Mouse (Mus musculus): Measurements from ENCODE around the gene Ephb6. TPM values are rescaled to one million over a fixed set of nuclear protein-coding genes. Genes with fewer than 3 reads are reported as not detected.

Ephb6 gene
- polyA plus RNA-seq, 1 experiment from 2014 or later = 33.5 TPM

DNA sequence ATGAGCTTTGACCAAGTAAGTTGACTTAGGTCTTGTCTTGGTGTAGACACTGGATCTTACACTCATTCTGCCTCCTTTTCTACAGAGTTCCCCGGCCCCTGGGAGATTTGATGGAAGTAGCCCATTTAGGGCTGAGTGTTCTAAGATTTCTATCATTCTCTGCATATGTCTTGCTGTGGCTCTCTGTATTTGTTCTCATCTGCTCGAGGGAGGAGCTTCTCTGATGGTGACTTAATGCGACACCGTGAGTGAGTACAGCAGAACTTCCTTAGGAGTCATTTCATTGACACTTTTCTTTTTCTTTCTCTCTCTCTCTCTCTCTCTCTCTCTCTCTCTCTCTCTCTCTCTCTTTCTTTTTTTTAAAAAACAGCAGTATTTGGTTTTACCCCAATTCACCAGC lies 38.3 kb upstream of the Ephb6 start:
- Histone ChIP-seq H3K9me3 (ENCODE audit: control insufficient read depth, low read length) (no peaks in the 10 kb centered on the region), H3K4me1 (replicated peaks; ENCODE audit: control insufficient read depth, insufficient read depth, low read length) (no peaks in the 10 kb centered on the region), H3K4me2 (replicated peaks) (no peak overlapping the region), H3K27me3 (ENCODE audit: control insufficient read depth, insufficient read depth, low read length) (no peaks in the 10 kb centered on the region), H3K4me3 (replicated peaks; ENCODE audit: low read length) (no peak overlapping the region), H3K27ac (no peak overlapping the region), H3K9ac (no peak overlapping the region), H3K36me3 (replicated peaks; ENCODE audit: control insufficient read depth, insufficient read depth) (no peaks in the 10 kb centered on the region)
- DNase-seq (ENCODE audit: low spot score) (no peak), ATAC-seq (ENCODE audit: low FRiP score) (no peak)
- 93% methylated on average over 4 of the region's 4 CpGs for WGBS

GRCm38 (mm10) chr6:41569078-41569477 lies 36.2 kb upstream of the Ephb6 start:
- H3K36me3 ChIP-seq (replicated peaks; ENCODE audit: control insufficient read depth, insufficient read depth) = no peaks in the 10 kb centered on the region
- no peak overlapping the region for H3K4me3 ChIP-seq (replicated peaks; ENCODE audit: low read length)
- no peak overlapping the region for H3K4me2 ChIP-seq (replicated peaks)
- 76% methylated on average over 3 of the region's 3 CpGs for WGBS
- H3K9ac ChIP-seq = no peak overlapping the region
- H3K27me3 ChIP-seq (ENCODE audit: control insufficient read depth, insufficient read depth, low read length) = no peaks in the 10 kb centered on the region
- no peak for DNase-seq (ENCODE audit: low spot score)
- no peak for ATAC-seq (ENCODE audit: low FRiP score)
- no peaks in the 10 kb centered on the region for H3K9me3 ChIP-seq (ENCODE audit: control insufficient read depth, low read length)
- H3K27ac ChIP-seq = no peak overlapping the region
- no peaks in the 10 kb centered on the region for H3K4me1 ChIP-seq (replicated peaks; ENCODE audit: control insufficient read depth, insufficient read depth, low read length)

GRCm38 (mm10) chr6:41576526-41577097 lies 28.7 kb upstream of the Ephb6 start:
- no peaks in the 10 kb centered on the region for H3K36me3 ChIP-seq (replicated peaks; ENCODE audit: control insufficient read depth, insufficient read depth)
- H3K9ac ChIP-seq = no peak overlapping the region
- DNase-seq (ENCODE audit: low spot score) = no peak
- 68% methylated on average over 5 of the region's 5 CpGs for WGBS
- H3K4me3 ChIP-seq (replicated peaks; ENCODE audit: low read length) = no peak overlapping the region
- no peaks in the 10 kb centered on the region for H3K4me1 ChIP-seq (replicated peaks; ENCODE audit: control insufficient read depth, insufficient read depth, low read length)
- no peak; the same call in 1 of the 2 replicates for ATAC-seq (ENCODE audit: low FRiP score)
- no peak overlapping the region for H3K4me2 ChIP-seq (replicated peaks)
- no peaks in the 10 kb centered on the region for H3K9me3 ChIP-seq (ENCODE audit: control insufficient read depth, low read length)
- no peaks in the 10 kb centered on the region for H3K27me3 ChIP-seq (ENCODE audit: control insufficient read depth, insufficient read depth, low read length)
- no peak overlapping the region for H3K27ac ChIP-seq

DNA sequence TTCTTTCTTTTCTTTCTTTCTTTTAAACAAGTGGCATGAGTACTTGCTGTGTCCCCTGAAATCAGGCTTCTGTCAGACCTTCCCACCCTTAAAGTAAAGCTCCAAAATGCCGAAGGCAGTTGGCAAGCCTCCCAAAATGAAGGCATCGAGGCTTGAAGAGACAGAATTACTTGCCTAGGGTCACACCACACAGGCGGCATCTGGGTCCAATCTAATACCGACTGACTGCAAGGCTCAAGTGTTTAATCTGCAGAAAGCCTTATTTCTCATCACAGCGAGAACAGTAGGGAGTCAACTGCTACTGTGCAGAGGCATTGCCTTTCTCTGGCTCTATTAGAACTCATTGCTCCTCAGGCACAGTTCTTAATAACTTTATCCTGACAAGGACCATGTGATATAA lies 28.0 kb upstream of the Ephb6 start:
- Histone ChIP-seq H3K27ac (no peak overlapping the region), H3K9me3 (ENCODE audit: control insufficient read depth, low read length) (0 out of 2 replicates have a peak, but pooled peaks cover under 1% of the 10 kb centered on the region), H3K36me3 (replicated peaks; ENCODE audit: control insufficient read depth, insufficient read depth) (no peaks in the 10 kb centered on the region), H3K4me2 (replicated peaks) (no peak overlapping the region), H3K4me3 (replicated peaks; ENCODE audit: low read length) (no peak overlapping the region), H3K4me1 (replicated peaks; ENCODE audit: control insufficient read depth, insufficient read depth, low read length) (no peaks in the 10 kb centered on the region), H3K9ac (no peak overlapping the region), H3K27me3 (ENCODE audit: control insufficient read depth, insufficient read depth, low read length) (no peaks in the 10 kb centered on the region)
- ATAC-seq (ENCODE audit: low FRiP score) (peak; percentile 82), DNase-seq (ENCODE audit: low spot score) (peak; percentile 38)
- 48% methylated on average over 5 of the region's 5 CpGs for WGBS

DNA sequence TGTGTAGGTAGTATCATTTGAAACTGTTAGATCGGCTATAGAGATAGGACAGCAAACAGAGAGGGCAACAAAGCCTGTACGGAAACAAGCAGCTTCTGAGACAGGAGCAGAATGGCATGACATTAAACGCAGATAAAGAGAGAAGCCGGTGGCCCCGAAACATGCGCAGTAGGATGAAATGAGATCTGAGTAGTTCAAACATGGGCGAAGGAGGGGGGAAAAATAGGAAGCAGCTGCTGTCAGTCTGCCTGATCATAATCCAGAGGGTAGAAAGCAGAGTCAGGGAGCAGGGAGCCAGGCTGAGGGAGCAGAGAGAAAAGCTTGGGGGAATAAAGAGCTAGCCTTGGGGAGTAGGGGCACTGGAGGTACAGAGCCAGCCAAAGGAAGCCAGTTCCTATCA lies 24.0 kb upstream of the Ephb6 start:
- Histone ChIP-seq H3K9ac (no peak overlapping the region), H3K27ac (no peak overlapping the region), H3K4me2 (replicated peaks) (no peak overlapping the region), H3K4me1 (replicated peaks; ENCODE audit: control insufficient read depth, insufficient read depth, low read length) (no peaks in the 10 kb centered on the region), H3K9me3 (ENCODE audit: control insufficient read depth, low read length) (peaks cover 8% of the 10 kb centered on the region; the same call in 1 of the 2 replicates), H3K27me3 (ENCODE audit: control insufficient read depth, insufficient read depth, low read length) (no peaks in the 10 kb centered on the region), H3K36me3 (replicated peaks; ENCODE audit: control insufficient read depth, insufficient read depth) (no peaks in the 10 kb centered on the region), H3K4me3 (replicated peaks; ENCODE audit: low read length) (no peak overlapping the region)
- DNase-seq (ENCODE audit: low spot score) = no peak
- no peak for ATAC-seq (ENCODE audit: low FRiP score)
- WGBS = 64% methylated on average over 7 of the region's 7 CpGs

DNA sequence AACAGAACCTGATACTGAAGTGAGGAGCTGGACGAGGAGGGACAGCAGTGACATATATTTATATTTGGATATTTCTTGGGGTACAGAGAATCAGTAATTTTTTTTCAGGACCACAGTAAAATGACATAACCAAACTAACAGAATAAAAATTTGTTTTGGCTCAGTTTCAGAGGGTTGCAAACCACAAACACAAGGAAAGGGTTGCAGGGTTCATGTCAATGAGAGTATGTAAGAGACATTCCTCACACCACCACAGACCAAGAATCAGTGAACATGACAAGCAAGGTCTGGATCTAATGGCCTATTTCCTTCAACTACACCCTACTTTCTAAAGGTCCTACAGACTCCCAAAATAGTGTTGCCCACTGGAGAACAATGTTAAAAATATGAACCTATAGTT lies 23.1 kb upstream of the Ephb6 start:
- WGBS = 95% methylated on average over 1 of the region's 1 CpGs
- H3K27me3 ChIP-seq (ENCODE audit: control insufficient read depth, insufficient read depth, low read length) = no peaks in the 10 kb centered on the region

GRCm38 (mm10) chr6:41604401-41605050 lies 756 bp upstream of the Ephb6 start:
- ATAC-seq (ENCODE audit: low FRiP score) = peak; percentile 75
- WGBS = under 1% methylated on average over 23 of the region's 23 CpGs
- no peaks in the 10 kb centered on the region for H3K9me3 ChIP-seq (ENCODE audit: control insufficient read depth, low read length)
- peak; percentile 83 for DNase-seq (ENCODE audit: low spot score)
- peak overlapping the region; percentile 58 for H3K4me3 ChIP-seq (replicated peaks; ENCODE audit: low read length)
- H3K4me2 ChIP-seq (replicated peaks) = peak overlapping the region; percentile 99
- no peaks in the 10 kb centered on the region for H3K27me3 ChIP-seq (ENCODE audit: control insufficient read depth, insufficient read depth, low read length)
- peaks cover 27% of the 10 kb centered on the region for H3K4me1 ChIP-seq (replicated peaks; ENCODE audit: control insufficient read depth, insufficient read depth, low read length)
- H3K9ac ChIP-seq = peak overlapping the region; percentile 92
- H3K36me3 ChIP-seq (replicated peaks; ENCODE audit: control insufficient read depth, insufficient read depth) = no peaks in the 10 kb centered on the region
- peak overlapping the region; percentile 87 for H3K27ac ChIP-seq

More for the DNA sequence above, 23.1 kb upstream of the Ephb6 start:
- Histone ChIP-seq H3K4me3 (replicated peaks; ENCODE audit: low read length) (no peak overlapping the region), H3K9ac (no peak overlapping the region), H3K9me3 (ENCODE audit: control insufficient read depth, low read length) (peaks cover 8% of the 10 kb centered on the region; the same call in 1 of the 2 replicates), H3K4me1 (replicated peaks; ENCODE audit: control insufficient read depth, insufficient read depth, low read length) (no peaks in the 10 kb centered on the region), H3K4me2 (replicated peaks) (no peak overlapping the region), H3K27ac (no peak overlapping the region), H3K36me3 (replicated peaks; ENCODE audit: control insufficient read depth, insufficient read depth) (no peaks in the 10 kb centered on the region)
- DNase-seq (ENCODE audit: low spot score) = no peak
- ATAC-seq (ENCODE audit: low FRiP score) = no peak

- H3K4me3 ChIP-seq (replicated peaks; ENCODE audit: low read length) = peak overlapping the region; percentile 58
- H3K27ac ChIP-seq = peak overlapping the region; percentile 87
- H3K9me3 ChIP-seq (ENCODE audit: control insufficient read depth, low read length) = no peaks in the 10 kb centered on the region
- ATAC-seq (ENCODE audit: low FRiP score) (peak; percentile 51), DNase-seq (ENCODE audit: low spot score) (no peak)
- H3K4me2 ChIP-seq (replicated peaks) = peak overlapping the region; percentile 99
- WGBS = under 1% methylated on average over 7 of the region's 7 CpGs
- no peaks in the 10 kb centered on the region for H3K27me3 ChIP-seq (ENCODE audit: control insufficient read depth, insufficient read depth, low read length)
- peak overlapping the region; percentile 92 for H3K9ac ChIP-seq
- H3K4me1 ChIP-seq (replicated peaks; ENCODE audit: control insufficient read depth, insufficient read depth, low read length) = peaks cover 27% of the 10 kb centered on the region
- no peaks in the 10 kb centered on the region for H3K36me3 ChIP-seq (replicated peaks; ENCODE audit: control insufficient read depth, insufficient read depth)
These were observed 467 bp downstream of the Ephb6 start for GRCm38 (mm10) chr6:41605794-41606104.

DNA sequence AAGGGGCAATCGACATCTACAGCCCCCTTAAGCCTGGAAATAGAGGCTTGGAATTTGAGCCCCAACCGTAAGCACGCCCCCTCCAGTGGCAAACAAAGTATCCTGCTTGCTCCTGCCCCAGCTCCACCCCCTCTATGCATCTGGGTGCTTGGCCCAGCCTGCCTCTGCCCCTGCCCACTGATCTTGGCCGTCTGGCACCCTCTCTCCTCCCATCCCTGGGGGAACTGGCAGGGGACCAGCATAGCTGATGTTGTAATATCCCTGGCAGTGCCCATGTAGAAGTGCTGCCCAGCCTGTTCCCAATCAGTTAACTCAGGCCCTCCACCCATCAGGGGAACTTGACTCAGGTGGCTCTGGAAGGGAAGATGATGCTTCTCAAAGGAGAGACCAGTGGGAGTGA lies 932 bp downstream of the Ephb6 start:
- DNase-seq (ENCODE audit: low spot score) (no peak), ATAC-seq (ENCODE audit: low FRiP score) (0 out of 2 replicates have a peak, but pooled peaks have one; percentile 4)
- no peaks in the 10 kb centered on the region for H3K36me3 ChIP-seq (replicated peaks; ENCODE audit: control insufficient read depth, insufficient read depth)
- H3K27ac ChIP-seq = no peak overlapping the region
- H3K4me1 ChIP-seq (replicated peaks; ENCODE audit: control insufficient read depth, insufficient read depth, low read length) = peaks cover 27% of the 10 kb centered on the region
- H3K9ac ChIP-seq = peak overlapping the region; percentile 92
- 3% methylated on average over 4 of the region's 4 CpGs for WGBS
- H3K4me3 ChIP-seq (replicated peaks; ENCODE audit: low read length) = peak overlapping the region; percentile 58
- H3K27me3 ChIP-seq (ENCODE audit: control insufficient read depth, insufficient read depth, low read length) = no peaks in the 10 kb centered on the region
- no peaks in the 10 kb centered on the region for H3K9me3 ChIP-seq (ENCODE audit: control insufficient read depth, low read length)
- H3K4me2 ChIP-seq (replicated peaks) = peak overlapping the region; percentile 99

Measured in hindbrain, embryonic 14.5 days (tissue).